Mouse (Mus musculus): ENCODE measurements at regions not wholly inside any gene's neighbourhood (a gene's known extent, or its start where the extent isn't known, plus 50 kb on each side); places are given as distances from the start of the nearest gene placed in this dataset.
A peak's percentile ranks its signal among the peaks of the same experiment; 100 is the strongest.

GRCm38 (mm10) chr11:111583606-111584005 is 517.6 kb downstream of the Kcnj2 start:
- DNase-seq (ENCODE audit: low spot score) (peak; percentile 32), ATAC-seq (ENCODE audit: low FRiP score) (no peak)
- Histone ChIP-seq H3K9ac (ENCODE audit: low read depth, low read length) (no peak overlapping the region), H3K9me3 (ENCODE audit: control insufficient read depth, low read length) (no peaks in the 10 kb centered on the region), H3K4me2 (replicated peaks; ENCODE audit: low read depth, low read length) (0 out of 2 replicates have a peak overlapping the region, but pooled peaks have one; percentile 11), H3K36me3 (ENCODE audit: control insufficient read depth, insufficient read depth, low read length) (no peaks in the 10 kb centered on the region), H3K4me3 (ENCODE audit: low read depth, low read length) (no peak overlapping the region), H3K27me3 (ENCODE audit: control insufficient read depth, insufficient read depth, low read length) (no peaks in the 10 kb centered on the region), H3K27ac (ENCODE audit: low read depth, low read length) (no peak overlapping the region), H3K4me1 (replicated peaks; ENCODE audit: control insufficient read depth, insufficient read depth, low read length) (no peaks in the 10 kb centered on the region)
- WGBS, result 58% methylated on average over 13 of the region's 13 CpGs

DNA sequence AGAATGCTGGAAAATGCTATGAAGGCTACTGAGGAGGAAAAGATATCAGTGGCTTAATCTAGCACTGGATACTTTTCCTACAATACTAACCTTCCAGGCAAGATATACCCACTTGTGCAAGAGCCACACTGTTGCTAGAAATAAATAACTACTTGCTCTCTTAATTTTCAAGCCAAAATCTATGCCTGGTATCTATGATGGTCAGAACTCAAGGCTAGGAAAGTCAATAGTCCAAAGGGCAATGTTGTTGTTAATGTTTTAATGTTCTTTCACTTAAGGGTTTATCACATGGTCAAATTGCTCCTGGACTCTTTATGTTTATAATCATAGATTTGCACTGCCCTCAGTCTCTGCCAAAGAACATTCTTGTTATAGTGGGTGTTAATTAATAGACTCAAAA is 533.5 kb downstream of the Kcnj2 start:
- no peaks in the 10 kb centered on the region for H3K36me3 ChIP-seq (ENCODE audit: control insufficient read depth, insufficient read depth, low read length)
- ATAC-seq (ENCODE audit: low FRiP score), result no peak
- no peak overlapping the region for H3K27ac ChIP-seq (ENCODE audit: low read depth, low read length)
- no peak overlapping the region for H3K4me3 ChIP-seq (ENCODE audit: low read depth, low read length)
- no peaks in the 10 kb centered on the region for H3K4me1 ChIP-seq (replicated peaks; ENCODE audit: control insufficient read depth, insufficient read depth, low read length)
- H3K4me2 ChIP-seq (replicated peaks; ENCODE audit: low read depth, low read length), result no peak overlapping the region
- no peaks in the 10 kb centered on the region for H3K9me3 ChIP-seq (ENCODE audit: control insufficient read depth, low read length)
- no peaks in the 10 kb centered on the region for H3K27me3 ChIP-seq (ENCODE audit: control insufficient read depth, insufficient read depth, low read length)
- DNase-seq (ENCODE audit: low spot score), result no peak
- H3K9ac ChIP-seq (ENCODE audit: low read depth, low read length), result no peak overlapping the region

- 81% methylated on average over 11 of the region's 11 CpGs for whole genome bisulfite sequencing
- H3K27ac ChIP-seq (ENCODE audit: low read depth, low read length), result no peak overlapping the region
- no peak overlapping the region for H3K4me2 ChIP-seq (replicated peaks; ENCODE audit: low read depth, low read length)
- H3K4me3 ChIP-seq (ENCODE audit: low read depth, low read length), result no peak overlapping the region
- H3K4me1 ChIP-seq (replicated peaks; ENCODE audit: control insufficient read depth, insufficient read depth, low read length), result no peaks in the 10 kb centered on the region
- H3K9ac ChIP-seq (ENCODE audit: low read depth, low read length), result no peak overlapping the region
- DNase-seq (ENCODE audit: low spot score), result no peak
- no peaks in the 10 kb centered on the region for H3K27me3 ChIP-seq (ENCODE audit: control insufficient read depth, insufficient read depth, low read length)
- ATAC-seq (ENCODE audit: low FRiP score), result no peak
- H3K36me3 ChIP-seq (ENCODE audit: control insufficient read depth, insufficient read depth, low read length), result no peaks in the 10 kb centered on the region
- H3K9me3 ChIP-seq (ENCODE audit: control insufficient read depth, low read length), result no peaks in the 10 kb centered on the region
These were observed 539.2 kb downstream of the Kcnj2 start for GRCm38 (mm10) chr11:111605146-111605545.

DNA sequence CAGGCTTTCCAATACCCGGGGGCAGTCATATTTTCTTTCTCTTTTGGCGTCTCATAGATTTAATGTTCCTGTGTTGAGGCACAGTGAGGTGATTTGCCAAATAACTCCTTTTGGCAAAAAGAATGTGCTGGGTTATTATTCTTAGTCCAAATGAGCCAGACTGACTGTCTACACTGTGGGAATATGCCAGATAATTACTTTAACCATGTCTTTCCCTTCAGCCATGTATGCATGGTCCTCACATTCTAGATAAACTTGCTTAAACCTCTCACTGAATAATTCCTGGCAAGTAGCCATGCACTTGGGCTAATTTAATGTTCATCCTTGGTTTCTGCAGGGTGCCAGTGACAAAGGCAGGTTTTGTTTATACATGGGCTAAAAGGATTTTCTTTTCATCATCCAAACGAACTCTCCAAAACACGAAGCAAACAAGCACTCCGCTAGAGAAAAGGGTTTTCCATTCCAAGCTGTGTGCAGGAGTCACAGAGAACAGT is 544.6 kb downstream of the Kcnj2 start:
- H3K4me2 ChIP-seq (replicated peaks; ENCODE audit: low read depth, low read length), result no peak overlapping the region
- H3K9ac ChIP-seq (ENCODE audit: low read depth, low read length), result no peak overlapping the region
- no peaks in the 10 kb centered on the region for H3K9me3 ChIP-seq (ENCODE audit: control insufficient read depth, low read length)
- no peak overlapping the region for H3K4me3 ChIP-seq (ENCODE audit: low read depth, low read length)
- H3K27me3 ChIP-seq (ENCODE audit: control insufficient read depth, insufficient read depth, low read length), result no peaks in the 10 kb centered on the region
- H3K36me3 ChIP-seq (ENCODE audit: control insufficient read depth, insufficient read depth, low read length), result no peaks in the 10 kb centered on the region
- ATAC-seq (ENCODE audit: low FRiP score), result no peak
- no peaks in the 10 kb centered on the region for H3K4me1 ChIP-seq (replicated peaks; ENCODE audit: control insufficient read depth, insufficient read depth, low read length)
- H3K27ac ChIP-seq (ENCODE audit: low read depth, low read length), result no peak overlapping the region
- DNase-seq (ENCODE audit: low spot score), result no peak
- 83% methylated on average over 5 of the region's 5 CpGs for WGBS

GRCm38 (mm10) chr11:111643603-111644002 is 577.6 kb downstream of the Kcnj2 start:
- Histone ChIP-seq H3K9me3 (ENCODE audit: control insufficient read depth, low read length) (no peaks in the 10 kb centered on the region), H3K27me3 (ENCODE audit: control insufficient read depth, insufficient read depth, low read length) (no peaks in the 10 kb centered on the region), H3K27ac (ENCODE audit: low read depth, low read length) (no peak overlapping the region), H3K9ac (ENCODE audit: low read depth, low read length) (no peak overlapping the region), H3K36me3 (ENCODE audit: control insufficient read depth, insufficient read depth, low read length) (no peaks in the 10 kb centered on the region), H3K4me2 (replicated peaks; ENCODE audit: low read depth, low read length) (no peak overlapping the region), H3K4me3 (ENCODE audit: low read depth, low read length) (no peak overlapping the region), H3K4me1 (replicated peaks; ENCODE audit: control insufficient read depth, insufficient read depth, low read length) (no peaks in the 10 kb centered on the region)
- WGBS, result 90% methylated on average over 7 of the region's 7 CpGs
- no peak for ATAC-seq (ENCODE audit: low FRiP score)
- no peak for DNase-seq (ENCODE audit: low spot score)

GRCm38 (mm10) chr11:111652882-111653281 is 586.9 kb downstream of the Kcnj2 start:
- 53% methylated on average over 3 of the region's 3 CpGs for WGBS
- H3K4me2 ChIP-seq (replicated peaks; ENCODE audit: low read depth, low read length), result no peak overlapping the region
- ATAC-seq (ENCODE audit: low FRiP score), result no peak

GRCm38 (mm10) chr11:111657778-111658177 is 591.8 kb downstream of the Kcnj2 start:
- no peaks in the 10 kb centered on the region for H3K36me3 ChIP-seq (ENCODE audit: control insufficient read depth, insufficient read depth, low read length)
- WGBS, result 94% methylated on average over 9 of the region's 9 CpGs
- H3K4me1 ChIP-seq (replicated peaks; ENCODE audit: control insufficient read depth, insufficient read depth, low read length), result no peaks in the 10 kb centered on the region; the same call in 1 of the 2 replicates
- H3K9me3 ChIP-seq (ENCODE audit: control insufficient read depth, low read length), result no peaks in the 10 kb centered on the region
- H3K4me2 ChIP-seq (replicated peaks; ENCODE audit: low read depth, low read length), result no peak overlapping the region
- H3K27ac ChIP-seq (ENCODE audit: low read depth, low read length), result no peak overlapping the region
- no peak for ATAC-seq (ENCODE audit: low FRiP score)
- no peaks in the 10 kb centered on the region for H3K27me3 ChIP-seq (ENCODE audit: control insufficient read depth, insufficient read depth, low read length)
- no peak for DNase-seq (ENCODE audit: low spot score)
- no peak overlapping the region for H3K4me3 ChIP-seq (ENCODE audit: low read depth, low read length)
- H3K9ac ChIP-seq (ENCODE audit: low read depth, low read length), result no peak overlapping the region

More at GRCm38 (mm10) chr11:111652882-111653281, 586.9 kb downstream of the Kcnj2 start:
- no peaks in the 10 kb centered on the region; the same call in 1 of the 2 replicates for H3K4me1 ChIP-seq (replicated peaks; ENCODE audit: control insufficient read depth, insufficient read depth, low read length)
- H3K27me3 ChIP-seq (ENCODE audit: control insufficient read depth, insufficient read depth, low read length), result no peaks in the 10 kb centered on the region
- H3K4me3 ChIP-seq (ENCODE audit: low read depth, low read length), result no peak overlapping the region
- no peak overlapping the region for H3K9ac ChIP-seq (ENCODE audit: low read depth, low read length)
- H3K27ac ChIP-seq (ENCODE audit: low read depth, low read length), result no peak overlapping the region
- no peaks in the 10 kb centered on the region for H3K9me3 ChIP-seq (ENCODE audit: control insufficient read depth, low read length)
- peak; percentile 67 for DNase-seq (ENCODE audit: low spot score)
- no peaks in the 10 kb centered on the region for H3K36me3 ChIP-seq (ENCODE audit: control insufficient read depth, insufficient read depth, low read length)

- Histone ChIP-seq H3K4me1 (replicated peaks; ENCODE audit: control insufficient read depth, insufficient read depth, low read length) (no peaks in the 10 kb centered on the region; the same call in 1 of the 2 replicates), H3K9ac (ENCODE audit: low read depth, low read length) (no peak overlapping the region), H3K4me2 (replicated peaks; ENCODE audit: low read depth, low read length) (no peak overlapping the region), H3K9me3 (ENCODE audit: control insufficient read depth, low read length) (no peaks in the 10 kb centered on the region), H3K27ac (ENCODE audit: low read depth, low read length) (0 out of 2 replicates have a peak overlapping the region, but pooled peaks have one; percentile 1), H3K27me3 (ENCODE audit: control insufficient read depth, insufficient read depth, low read length) (no peaks in the 10 kb centered on the region), H3K4me3 (ENCODE audit: low read depth, low read length) (no peak overlapping the region), H3K36me3 (ENCODE audit: control insufficient read depth, insufficient read depth, low read length) (no peaks in the 10 kb centered on the region)
- peak; percentile 66; the same call in 1 of the 2 replicates for ATAC-seq (ENCODE audit: low FRiP score)
- 29% methylated on average over 15 of the region's 15 CpGs for WGBS
- peak; percentile 66 for DNase-seq (ENCODE audit: low spot score)
These were observed 592.7 kb downstream of the Kcnj2 start for GRCm38 (mm10) chr11:111658362-111659309.

GRCm38 (mm10) chr11:111663269-111663668 is 597.3 kb downstream of the Kcnj2 start:
- Histone ChIP-seq H3K9me3 (ENCODE audit: control insufficient read depth, low read length) (no peaks in the 10 kb centered on the region), H3K36me3 (ENCODE audit: control insufficient read depth, insufficient read depth, low read length) (no peaks in the 10 kb centered on the region), H3K9ac (ENCODE audit: low read depth, low read length) (no peak overlapping the region), H3K27ac (ENCODE audit: low read depth, low read length) (no peak overlapping the region), H3K4me3 (ENCODE audit: low read depth, low read length) (no peak overlapping the region), H3K4me2 (replicated peaks; ENCODE audit: low read depth, low read length) (no peak overlapping the region), H3K4me1 (replicated peaks; ENCODE audit: control insufficient read depth, insufficient read depth, low read length) (no peaks in the 10 kb centered on the region), H3K27me3 (ENCODE audit: control insufficient read depth, insufficient read depth, low read length) (no peaks in the 10 kb centered on the region)
- DNase-seq (ENCODE audit: low spot score) (no peak), ATAC-seq (ENCODE audit: low FRiP score) (no peak)
- WGBS, result 75% methylated on average over 3 of the region's 3 CpGs

Measured in hindbrain, embryonic 11.5 days (tissue).